Mouse (Mus musculus) G1E (cell line): Measurements from ENCODE around the gene Zfp710. TPM values are rescaled to one million over a fixed set of nuclear protein-coding genes. Genes with fewer than 3 reads are reported as not detected.

Source experiments
- ATAC-seq: 2 replicates; pipeline ENCODE4 v1.8.0; 2016; ENCODE audit warnings: mild to moderate bottlenecking; ENCODE audit not compliant: insufficient number of reproducible peaks, poor library complexity, low FRiP score, severe bottlenecking; ENCODE audit errors: extremely low read depth
- DNase-seq: peaks from one replicate; pipeline ENCODE4 v3.0.0; 2012; ENCODE audit warnings: low spot score
- H3K27me3 ChIP-seq: 2 replicates; pipeline ENCODE4 v1.6.1; 2012; ENCODE audit warnings: mild to moderate bottlenecking, low read length, inconsistent platforms; ENCODE audit not compliant: insufficient read depth
- H3K36me3 ChIP-seq: replicated peaks from 2 replicates; pipeline ENCODE3; 2012; ENCODE audit warnings: mild to moderate bottlenecking, inconsistent platforms
- H3K4me1 ChIP-seq: 2 replicates; pipeline ENCODE4 v1.6.1; 2012; ENCODE audit warnings: low read depth, low read length, inconsistent platforms, mixed read lengths; ENCODE audit not compliant: insufficient read depth
- H3K4me3 ChIP-seq: 2 replicates; pipeline ENCODE4 v1.5.1; 2012; ENCODE audit warnings: low read depth, mild to moderate bottlenecking, inconsistent platforms, low read length, moderate library complexity, mixed read lengths
- H3K9me3 ChIP-seq: replicated peaks from 2 replicates; pipeline ENCODE4 v1.6.1; 2012; ENCODE audit warnings: inconsistent platforms
- CTCF ChIP-seq: IDR thresholded peaks from 2 replicates; pipeline ENCODE4 v1.5.1; 2012; ENCODE audit warnings: low read depth, low read length, inconsistent platforms, mixed read lengths
- GATA1 ChIP-seq: IDR thresholded peaks from 2 replicates; pipeline ENCODE4 v1.6.1; 2012; ENCODE audit warnings: borderline replicate concordance, low read length, inconsistent platforms, mixed read lengths
- GATA2 ChIP-seq: IDR thresholded peaks from 2 replicates; pipeline ENCODE4 v1.6.1; 2012; ENCODE audit warnings: low read depth, low read length, inconsistent platforms, borderline replicate concordance
- POLR2AphosphoS5 ChIP-seq: IDR thresholded peaks from 2 replicates; pipeline ENCODE4 v1.6.1; 2012; ENCODE audit warnings: low read depth, low read length, inconsistent platforms; ENCODE audit not compliant: insufficient replicate concordance
- TAL1 ChIP-seq: conservative IDR thresholded peaks from 2 replicates; pipeline ENCODE4 v1.6.1; 2012; ENCODE audit warnings: low read depth, low read length, inconsistent platforms, mixed read lengths
- polyA plus RNA-seq: library from polyadenylated mRNA; stranded (reverse); fragments of >175 nt; gene quantifications from 2 replicates; pipeline ENCODE4 v1.2.3, GENCODE M21; 2012
- total RNA-seq, 2 experiments: library from RNA; stranded (forward) in 1 of 2; stranded (reverse) in 1 of 2; fragments of 200-1000 nt in 1 of 2; fragments of >200 nt in 1 of 2; fragmentation: Nextera tagmentation in 1 of 2; gene quantifications; 2 replicates each; pipeline ENCODE4 v1.2.3; 2014 to 2017

The Zfp710 gene
- total and polyA plus RNA-seq, 3 experiments: 10.7 to 53.7 (median 25.1) TPM

DNA sequence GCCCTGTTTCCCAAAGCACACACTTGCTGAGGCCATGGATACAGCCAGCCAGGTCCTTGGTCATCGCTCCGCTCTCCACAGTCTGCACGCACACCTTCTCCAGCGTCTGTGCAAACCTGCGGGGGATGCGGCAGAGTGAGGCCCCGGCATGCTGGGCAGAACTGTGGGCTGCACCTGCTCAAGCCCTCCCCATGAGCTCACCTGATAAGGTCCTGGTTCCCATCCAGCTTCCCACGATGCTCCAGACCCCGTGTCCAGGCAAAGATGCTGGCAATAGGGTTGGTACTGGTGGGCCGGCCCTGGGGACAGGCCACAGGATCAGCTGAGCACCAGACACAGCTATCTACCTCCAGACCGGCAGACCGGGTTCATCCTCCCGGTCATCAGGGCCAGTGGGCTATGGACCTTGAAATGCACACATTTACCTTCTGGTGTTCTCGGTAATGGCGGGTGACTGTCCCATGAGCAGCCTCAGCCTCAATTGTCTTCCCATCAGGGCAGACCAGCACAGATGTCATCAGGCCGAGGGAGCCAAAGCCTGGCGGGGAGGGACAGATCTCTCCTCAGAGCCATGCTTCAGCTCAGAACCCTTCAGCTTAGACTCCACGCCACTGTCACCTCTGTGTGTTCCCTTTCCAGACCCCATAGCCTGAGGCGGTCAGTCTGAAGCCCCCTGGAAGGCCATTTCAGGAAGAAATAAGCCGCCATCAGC is 71.1 kb downstream of the Zfp710 start:
- TF ChIP-seq CTCF (no peak), POLR2AphosphoS5 (no peak), GATA2 (no peak), TAL1 (no peak), GATA1 (no peak)
- Histone ChIP-seq H3K9me3 (no peaks in the 10 kb centered on the region), H3K36me3 (peaks cover 99% of the 10 kb centered on the region), H3K4me1 (peaks cover 7% of the 10 kb centered on the region; the same call in 1 of the 2 replicates), H3K4me3 (no peak overlapping the region), H3K27me3 (no peaks in the 10 kb centered on the region)
- no peak for DNase-seq
- ATAC-seq: no peak

DNA sequence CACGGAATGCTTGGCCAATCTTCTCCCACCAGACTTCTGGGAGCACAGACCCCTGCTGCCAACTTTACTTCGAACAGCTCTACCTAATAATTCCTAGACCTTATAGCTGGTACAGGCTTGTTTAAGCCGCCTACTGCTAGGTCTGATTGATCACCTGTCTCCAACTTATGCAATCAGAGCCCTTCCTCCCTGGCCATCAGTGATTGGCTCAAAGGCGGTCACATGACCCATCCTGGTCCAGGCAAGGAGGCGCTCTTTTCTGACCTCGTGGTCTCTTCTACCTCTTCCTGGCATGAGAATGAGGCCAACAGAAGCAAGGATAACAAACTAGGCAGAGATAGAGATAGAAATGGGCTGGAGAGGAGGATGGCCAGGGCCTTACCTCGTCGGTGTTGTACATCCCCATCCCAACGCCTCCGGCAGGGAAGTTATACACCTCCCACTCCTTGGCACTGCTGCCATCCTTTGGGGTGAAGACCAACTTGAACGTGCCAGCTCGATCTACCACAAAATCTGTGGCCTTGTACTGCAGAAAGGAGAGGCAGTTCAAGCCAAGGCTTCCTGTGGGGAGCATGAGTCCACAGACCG is 73.9 kb downstream of the Zfp710 start:
- H3K4me1 ChIP-seq: no peaks in the 10 kb centered on the region
- DNase-seq (no peak), ATAC-seq (no peak)
- TF ChIP-seq TAL1 (no peak), GATA1 (no peak), CTCF (no peak), POLR2AphosphoS5 (no peak), GATA2 (no peak)
- peaks cover 98% of the 10 kb centered on the region for H3K36me3 ChIP-seq
- H3K27me3 ChIP-seq: no peaks in the 10 kb centered on the region
- no peaks in the 10 kb centered on the region for H3K9me3 ChIP-seq
- H3K4me3 ChIP-seq: no peak overlapping the region

DNA sequence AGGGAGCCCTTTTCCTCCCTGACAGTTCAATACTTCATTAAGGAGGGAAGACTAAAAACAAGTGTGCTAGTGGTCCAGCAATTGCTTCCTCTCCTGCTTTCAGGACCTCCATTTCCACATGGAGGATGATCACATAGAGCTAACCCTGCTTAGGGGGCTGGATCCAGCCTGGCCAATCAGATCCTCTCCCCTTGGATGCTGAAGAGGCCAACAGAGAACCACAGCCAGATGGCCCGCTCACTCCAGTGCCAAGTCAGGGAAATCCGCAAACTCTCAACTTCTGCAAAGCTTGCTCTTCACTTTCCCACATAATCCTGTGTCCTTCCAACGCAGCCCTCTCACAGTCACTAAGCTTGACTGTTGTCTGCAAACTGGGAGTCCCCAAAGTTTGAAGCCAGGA is 78.7 kb downstream of the Zfp710 start:
- H3K4me3 ChIP-seq: no peak overlapping the region
- H3K9me3 ChIP-seq: peaks cover 10% of the 10 kb centered on the region
- DNase-seq (no peak), ATAC-seq (no peak)
- H3K27me3 ChIP-seq: no peaks in the 10 kb centered on the region
- H3K36me3 ChIP-seq: peaks cover 64% of the 10 kb centered on the region
- H3K4me1 ChIP-seq: peaks cover 8% of the 10 kb centered on the region
- TF ChIP-seq TAL1: no peak
- TF ChIP-seq CTCF: no peak
- no peak for TF ChIP-seq POLR2AphosphoS5

DNA sequence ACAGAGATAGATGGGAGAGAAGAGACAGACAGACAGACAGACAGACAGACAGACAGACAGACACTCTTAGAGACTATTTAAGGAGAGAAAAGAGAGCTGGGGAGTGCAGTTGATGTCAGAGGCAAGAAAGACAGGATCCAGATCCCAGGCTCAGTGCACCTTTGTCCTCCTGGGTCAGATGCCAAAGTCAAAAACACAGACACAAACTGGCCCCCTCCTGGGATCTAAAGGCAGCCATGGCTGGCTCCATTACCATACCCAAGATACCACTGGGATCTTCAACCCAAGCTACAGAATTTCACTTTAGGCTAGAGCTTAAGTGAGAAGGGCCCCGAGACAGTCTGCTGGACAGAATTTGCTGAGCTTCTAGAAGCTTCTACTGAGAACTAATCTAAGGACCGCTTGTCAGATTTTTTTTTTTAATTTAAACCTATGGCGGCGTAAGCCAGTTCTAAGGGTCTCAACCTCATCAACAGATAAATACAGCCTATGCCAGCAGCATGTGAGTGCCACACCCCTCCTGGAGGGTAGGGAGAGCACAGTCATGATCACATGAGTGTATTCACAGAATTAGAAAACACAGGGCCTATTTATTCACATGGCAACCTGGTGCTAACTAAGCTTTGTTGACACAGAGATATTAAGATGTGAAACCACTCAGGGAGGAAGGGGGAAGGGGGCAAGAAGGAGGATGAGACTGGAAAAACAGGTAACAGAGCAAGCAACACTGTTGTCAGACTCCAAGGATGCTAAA is 81.2 kb downstream of the Zfp710 start:
- peaks cover 23% of the 10 kb centered on the region for H3K4me1 ChIP-seq
- no peak overlapping the region for H3K4me3 ChIP-seq
- no peak for TF ChIP-seq TAL1
- ATAC-seq: no peak
- peaks cover 48% of the 10 kb centered on the region for H3K36me3 ChIP-seq
- H3K27me3 ChIP-seq: no peaks in the 10 kb centered on the region
- peaks cover 10% of the 10 kb centered on the region for H3K9me3 ChIP-seq
- DNase-seq: no peak

DNA sequence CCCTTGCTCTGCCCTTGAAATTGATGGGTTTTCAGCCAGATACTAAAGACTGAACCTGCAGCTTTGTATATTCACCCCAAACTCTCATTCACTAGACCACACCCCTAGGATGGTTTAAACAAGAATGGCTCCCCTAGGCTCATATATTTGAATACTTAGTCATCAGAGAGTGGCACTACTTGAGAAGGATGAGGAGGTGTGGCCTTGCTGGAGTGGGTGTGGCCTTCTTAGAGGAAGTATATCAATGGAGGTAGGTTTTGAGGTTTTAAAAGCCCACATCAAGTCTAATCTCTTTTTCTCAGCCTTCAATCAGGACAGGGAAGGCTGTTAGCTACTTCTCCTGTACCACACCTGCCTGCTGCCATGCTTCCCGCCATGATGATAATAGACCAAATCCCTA is 81.8 kb downstream of the Zfp710 start:
- ATAC-seq (no peak), DNase-seq (no peak)
- TF ChIP-seq POLR2AphosphoS5 (no peak), GATA2 (no peak), GATA1 (no peak), CTCF (no peak), TAL1 (no peak)
- Histone ChIP-seq H3K9me3 (peaks cover 10% of the 10 kb centered on the region), H3K4me3 (no peak overlapping the region), H3K27me3 (no peaks in the 10 kb centered on the region), H3K36me3 (peaks cover 44% of the 10 kb centered on the region), H3K4me1 (peaks cover 28% of the 10 kb centered on the region)
